Mouse (Mus musculus) midbrain, embryonic 15.5 days (tissue): ENCODE results near the gene Sell. TPM values are rescaled to one million over a fixed set of nuclear protein-coding genes. Genes with fewer than 3 reads are reported as not detected.

Experiments used
- ATAC-seq: fragments of 200-750 bp; cut with Nextera tagmentation; replicated peaks from 2 replicates; pipeline ENCODE4 v1.8.0; 2017; ENCODE audit warnings: moderate TSS enrichment
- H3K27ac ChIP-seq: fragments of 300-500 bp; sonication (generic); 2 replicates; pipeline ENCODE4 v1.5.1; 2015; ENCODE audit warnings: mild to moderate bottlenecking, inconsistent platforms
- H3K27me3 ChIP-seq: fragments of 300-500 bp; sonication (generic); replicated peaks from 2 replicates; pipeline ENCODE4 v1.6.1; 2015; ENCODE audit warnings: inconsistent platforms
- H3K36me3 ChIP-seq: fragments of 300-500 bp; sonication (generic); replicated peaks from 2 replicates; pipeline ENCODE4 v1.6.1; 2015; ENCODE audit warnings: inconsistent platforms
- H3K4me1 ChIP-seq: fragments of 300-500 bp; sonication (generic); 2 replicates; pipeline ENCODE4 v1.6.1; 2015; ENCODE audit warnings: inconsistent platforms
- H3K4me2 ChIP-seq: fragments of 300-500 bp; sonication (generic); 2 replicates; pipeline ENCODE4 v1.6.1; 2015; ENCODE audit warnings: inconsistent platforms, mild to moderate bottlenecking, moderate library complexity
- H3K4me3 ChIP-seq: fragments of 300-500 bp; sonication (generic); 2 replicates; pipeline ENCODE4 v1.5.1; 2015; ENCODE audit warnings: mild to moderate bottlenecking, inconsistent platforms
- H3K9ac ChIP-seq: fragments of 300-500 bp; sonication (generic); 2 replicates; pipeline ENCODE4 v1.6.1; 2015; ENCODE audit warnings: mild to moderate bottlenecking, inconsistent platforms
- H3K9me3 ChIP-seq: fragments of 300-500 bp; sonication (generic); 2 replicates; pipeline ENCODE4 v1.6.1; 2016; ENCODE audit warnings: inconsistent platforms
- WGBS: fragments of 180-500 bp; shearing (Covaris S2); methylation state at CpG from one replicate; pipeline ENCODE4 v1.1.7; 2015; ENCODE audit warnings: mixed read lengths; 5-methylcytosine and 5-hydroxymethylcytosine counted together
- polyA plus RNA-seq: library from polyadenylated mRNA; unstranded; fragments of >200 nt; fragmentation: Nextera tagmentation; extraction: Ambion mirVana; gene quantifications from 2 replicates; pipeline ENCODE4 v1.2.1, GENCODE M21; 2015

Sell gene
- polyA plus RNA-seq, 1 experiment from 2014 or later: 0.19 TPM

GRCm38 (mm10) chr1:164078323-164078741, 16.6 kb downstream of the Sell start:
- no peak overlapping the region for H3K9ac ChIP-seq
- H3K4me1 ChIP-seq: no peaks in the 10 kb centered on the region
- no peaks in the 10 kb centered on the region for H3K9me3 ChIP-seq
- whole genome bisulfite sequencing: 90% methylated on average over 4 of the region's 4 CpGs
- H3K27me3 ChIP-seq: no peaks in the 10 kb centered on the region
- no peaks in the 10 kb centered on the region for H3K36me3 ChIP-seq
- no peak overlapping the region for H3K4me3 ChIP-seq
- H3K4me2 ChIP-seq: no peak overlapping the region
- no peak for ATAC-seq
- H3K27ac ChIP-seq: no peak overlapping the region

GRCm38 (mm10) chr1:164079091-164079490, 17.3 kb downstream of the Sell start:
- WGBS: 89% methylated on average over 11 of the region's 11 CpGs
- Histone ChIP-seq H3K4me1 (no peaks in the 10 kb centered on the region), H3K4me3 (no peak overlapping the region), H3K36me3 (no peaks in the 10 kb centered on the region), H3K9ac (no peak overlapping the region), H3K27me3 (no peaks in the 10 kb centered on the region), H3K27ac (no peak overlapping the region), H3K9me3 (no peaks in the 10 kb centered on the region), H3K4me2 (no peak overlapping the region)
- ATAC-seq: no peak

- ATAC-seq: no peak
- H3K4me2 ChIP-seq: no peak overlapping the region
- no peaks in the 10 kb centered on the region for H3K36me3 ChIP-seq
- no peak overlapping the region for H3K27ac ChIP-seq
- H3K27me3 ChIP-seq: no peaks in the 10 kb centered on the region
- no peaks in the 10 kb centered on the region for H3K9me3 ChIP-seq
- H3K4me1 ChIP-seq: no peaks in the 10 kb centered on the region
- no peak overlapping the region for H3K9ac ChIP-seq
- 87% methylated on average over 4 of the region's 4 CpGs for WGBS
- H3K4me3 ChIP-seq: no peak overlapping the region
Observed at GRCm38 (mm10) chr1:164083046-164083445, 21.3 kb downstream of the Sell start.

- Histone ChIP-seq H3K27me3 (no peaks in the 10 kb centered on the region), H3K4me1 (no peaks in the 10 kb centered on the region), H3K27ac (no peak overlapping the region), H3K9me3 (no peaks in the 10 kb centered on the region), H3K9ac (no peak overlapping the region), H3K36me3 (no peaks in the 10 kb centered on the region), H3K4me3 (no peak overlapping the region), H3K4me2 (no peak overlapping the region)
- 86% methylated on average over 3 of the region's 3 CpGs for WGBS
- no peak for ATAC-seq
Observed at GRCm38 (mm10) chr1:164086797-164087196, 25.0 kb downstream of the Sell start.

- Histone ChIP-seq H3K27ac (no peak overlapping the region), H3K36me3 (no peaks in the 10 kb centered on the region), H3K9me3 (no peaks in the 10 kb centered on the region), H3K9ac (no peak overlapping the region), H3K4me3 (no peak overlapping the region), H3K27me3 (no peaks in the 10 kb centered on the region), H3K4me1 (no peaks in the 10 kb centered on the region), H3K4me2 (no peak overlapping the region)
- WGBS: 92% methylated on average over 5 of the region's 5 CpGs
- no peak for ATAC-seq
Observed at GRCm38 (mm10) chr1:164087872-164088271, 26.1 kb downstream of the Sell start.

DNA sequence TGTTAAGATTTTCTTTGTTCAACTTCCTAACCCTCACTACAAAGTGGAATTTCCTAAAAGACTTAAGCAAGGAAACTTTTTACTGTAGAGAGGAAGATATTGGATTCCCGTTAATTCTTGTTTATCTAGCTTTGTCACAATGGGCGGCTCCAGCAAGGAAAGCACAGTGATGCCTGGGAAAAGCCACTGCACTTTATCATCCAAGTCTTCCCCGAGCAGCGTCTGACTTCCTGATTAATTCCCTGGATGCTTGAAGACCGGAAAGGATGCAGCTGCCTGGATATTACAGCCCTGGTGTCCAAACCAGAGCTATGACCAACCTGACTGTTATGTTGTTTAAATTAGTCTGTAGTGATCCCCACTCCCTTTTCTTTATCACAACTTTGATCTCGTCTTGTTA, 35.0 kb downstream of the Sell start:
- no peak overlapping the region for H3K4me2 ChIP-seq
- no peaks in the 10 kb centered on the region for H3K9me3 ChIP-seq
- no peak for ATAC-seq
- H3K27me3 ChIP-seq: no peaks in the 10 kb centered on the region
- H3K4me1 ChIP-seq: no peaks in the 10 kb centered on the region
- no peak overlapping the region for H3K27ac ChIP-seq
- WGBS: 74% methylated on average over 6 of the region's 6 CpGs
- no peak overlapping the region for H3K9ac ChIP-seq
- no peaks in the 10 kb centered on the region for H3K36me3 ChIP-seq
- H3K4me3 ChIP-seq: no peak overlapping the region

DNA sequence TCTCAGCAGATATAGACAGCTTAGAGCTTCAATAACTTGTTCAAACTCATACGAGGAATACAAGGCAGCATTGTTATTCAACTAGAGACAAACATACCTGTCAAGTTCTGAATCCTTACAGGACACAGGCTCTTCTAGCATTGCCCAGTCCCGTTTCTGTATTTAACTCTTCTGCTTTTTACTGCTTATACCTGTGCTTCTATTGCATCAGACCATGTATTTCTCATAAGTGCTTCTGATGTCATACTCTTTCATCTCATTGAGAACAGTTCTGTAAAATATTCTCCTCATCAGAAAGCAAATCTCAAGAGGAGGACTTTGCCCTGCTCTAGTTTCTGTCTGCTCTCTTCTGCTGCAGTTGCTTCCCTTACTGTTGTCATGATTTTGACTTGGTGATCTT, 36.1 kb downstream of the Sell start:
- Histone ChIP-seq H3K4me3 (no peak overlapping the region), H3K9ac (no peak overlapping the region), H3K9me3 (no peaks in the 10 kb centered on the region), H3K27me3 (no peaks in the 10 kb centered on the region), H3K4me1 (no peaks in the 10 kb centered on the region), H3K27ac (no peak overlapping the region), H3K36me3 (no peaks in the 10 kb centered on the region), H3K4me2 (no peak overlapping the region)
- 89% methylated on average over 2 of the region's 2 CpGs for WGBS
- no peak for ATAC-seq

DNA sequence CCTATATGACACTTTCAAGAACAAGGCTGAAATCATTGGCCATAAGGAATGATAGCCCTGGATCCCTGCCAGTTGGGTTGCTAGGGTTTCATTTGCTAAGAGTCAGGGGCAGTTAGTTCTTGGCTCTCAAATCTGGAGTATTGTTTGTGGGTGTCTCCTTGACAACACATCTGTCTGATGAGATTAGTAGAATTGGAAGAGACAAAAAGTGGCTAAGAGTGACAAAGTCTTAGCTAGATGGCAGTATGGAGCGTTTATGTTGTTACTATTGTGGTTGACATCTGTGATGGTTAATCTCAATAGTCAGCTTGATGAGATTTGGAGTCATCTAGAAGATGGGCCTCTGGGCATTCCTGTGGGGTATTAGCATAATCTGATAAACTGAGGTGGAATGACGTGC, 36.6 kb downstream of the Sell start:
- Histone ChIP-seq H3K27me3 (no peaks in the 10 kb centered on the region), H3K9me3 (no peaks in the 10 kb centered on the region), H3K36me3 (no peaks in the 10 kb centered on the region), H3K27ac (no peak overlapping the region), H3K4me2 (no peak overlapping the region), H3K9ac (no peak overlapping the region), H3K4me3 (no peak overlapping the region), H3K4me1 (no peaks in the 10 kb centered on the region)
- ATAC-seq: no peak
- 56% methylated on average over 2 of the region's 2 CpGs for WGBS

DNA sequence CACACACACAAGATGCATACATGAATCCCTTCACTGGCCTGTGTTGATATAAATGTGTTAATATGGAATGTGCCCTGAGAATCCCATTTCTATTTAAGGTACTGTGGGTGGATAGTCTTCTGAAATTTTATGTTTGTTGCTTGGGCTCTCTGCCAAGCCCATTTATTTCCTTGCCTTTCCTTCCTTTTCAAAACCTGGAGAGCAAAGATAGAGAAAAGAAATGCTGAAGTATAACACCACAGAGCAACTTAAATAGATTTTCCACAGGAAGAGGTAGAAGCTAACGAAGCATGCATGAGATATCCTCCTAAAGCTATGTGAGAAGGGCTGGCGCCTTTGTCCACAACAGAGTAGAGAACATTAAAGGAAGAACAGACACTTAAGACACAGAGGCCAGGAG, 48.0 kb downstream of the Sell start:
- no peak overlapping the region for H3K27ac ChIP-seq
- H3K4me1 ChIP-seq: no peaks in the 10 kb centered on the region
- H3K4me3 ChIP-seq: no peak overlapping the region
- no peak overlapping the region for H3K4me2 ChIP-seq
- no peak for ATAC-seq
- H3K9ac ChIP-seq: no peak overlapping the region
- WGBS: 92% methylated on average over 2 of the region's 2 CpGs
- no peaks in the 10 kb centered on the region for H3K27me3 ChIP-seq
- H3K9me3 ChIP-seq: no peaks in the 10 kb centered on the region
- no peaks in the 10 kb centered on the region for H3K36me3 ChIP-seq

GRCm38 (mm10) chr1:164110591-164111329, 49.0 kb downstream of the Sell start:
- WGBS: 96% methylated on average over 9 of the region's 9 CpGs
- no peak for ATAC-seq
- Histone ChIP-seq H3K4me1 (no peaks in the 10 kb centered on the region), H3K27me3 (no peaks in the 10 kb centered on the region), H3K9ac (no peak overlapping the region), H3K4me2 (no peak overlapping the region), H3K36me3 (no peaks in the 10 kb centered on the region), H3K27ac (no peak overlapping the region), H3K9me3 (no peaks in the 10 kb centered on the region), H3K4me3 (no peak overlapping the region)

- H3K27ac ChIP-seq: no peak overlapping the region
- no peak for ATAC-seq
- H3K4me1 ChIP-seq: no peaks in the 10 kb centered on the region
- H3K4me3 ChIP-seq: no peak overlapping the region
- no peak overlapping the region for H3K4me2 ChIP-seq
- WGBS: 87% methylated on average over 5 of the region's 5 CpGs
- no peaks in the 10 kb centered on the region for H3K9me3 ChIP-seq
- H3K36me3 ChIP-seq: no peaks in the 10 kb centered on the region
- H3K9ac ChIP-seq: no peak overlapping the region
- no peaks in the 10 kb centered on the region for H3K27me3 ChIP-seq
Observed at GRCm38 (mm10) chr1:164114280-164114679, 52.5 kb downstream of the Sell start.

DNA sequence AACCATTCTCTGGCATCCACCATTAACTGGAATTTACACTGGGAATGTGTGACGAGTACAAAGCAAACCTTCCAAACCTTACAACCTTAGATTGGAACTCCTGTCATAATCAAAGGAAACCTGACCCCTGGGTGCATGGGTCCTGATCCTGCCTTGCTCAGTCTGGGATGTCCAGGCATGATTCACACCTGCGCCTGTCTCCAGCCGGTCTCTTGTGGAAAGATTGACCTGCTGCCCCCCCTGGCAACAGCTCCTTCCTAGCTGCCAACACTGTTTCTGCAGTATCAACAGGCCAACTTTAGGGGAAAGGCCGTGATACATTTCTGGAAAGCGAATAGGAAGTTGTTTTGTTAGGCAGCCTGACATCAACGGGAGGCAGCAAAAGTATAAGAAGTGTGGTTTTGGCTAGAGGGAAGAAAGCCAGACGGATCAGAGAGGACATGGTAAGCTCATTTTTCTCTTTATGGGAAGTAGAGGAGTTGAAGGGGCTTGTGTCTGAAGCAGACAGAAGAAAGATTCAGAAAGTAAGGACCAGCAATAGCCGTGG, 53.2 kb downstream of the Sell start, which contains the start of gene Selp:
TSS of gene Selp (plus strand) at position 318 of the 547 bp plus-strand sequence.
- Histone ChIP-seq H3K9ac (no peak within 1 kb of the TSS), H3K4me3 (no peak within 1 kb of the TSS), H3K9me3 (no peaks in the 10 kb centered on the region), H3K4me2 (no peak within 1 kb of the TSS), H3K4me1 (no peaks in the 10 kb centered on the region), H3K36me3 (no peaks in the 10 kb centered on the region), H3K27ac (no peak within 1 kb of the TSS), H3K27me3 (no peaks in the 10 kb centered on the region)
- 80% methylated on average over 8 of the region's 8 CpGs for WGBS
- no peak for ATAC-seq

DNA sequence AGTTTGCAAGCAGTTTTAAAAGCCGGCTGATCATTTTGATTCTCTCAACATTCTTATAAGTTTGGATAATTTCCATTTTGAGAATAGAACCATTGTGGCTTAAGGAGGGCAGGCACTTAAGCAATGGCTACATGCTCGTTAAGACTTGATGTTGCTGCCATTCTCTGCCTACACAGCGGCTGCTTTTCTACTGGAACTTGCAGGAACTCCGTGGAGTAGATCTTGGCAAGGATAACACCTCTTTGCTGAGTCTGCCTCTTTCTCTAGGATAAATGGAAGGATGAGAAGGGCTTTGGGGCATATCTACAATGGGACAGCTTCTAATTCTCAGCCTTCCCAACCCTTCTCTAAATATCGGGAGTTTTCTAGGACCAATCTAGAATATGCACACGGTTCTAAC, 53.9 kb downstream of the Sell start:
- Histone ChIP-seq H3K27me3 (no peaks in the 10 kb centered on the region), H3K4me3 (no peak overlapping the region), H3K27ac (no peak overlapping the region), H3K36me3 (no peaks in the 10 kb centered on the region), H3K9ac (no peak overlapping the region), H3K4me2 (no peak overlapping the region), H3K9me3 (no peaks in the 10 kb centered on the region), H3K4me1 (no peaks in the 10 kb centered on the region)
- no peak for ATAC-seq
- 78% methylated on average over 6 of the region's 6 CpGs for WGBS
